Mouse (Mus musculus) spleen, embryonic (tissue): ENCODE results near the gene Asic2.

Experiments used
- CTCF ChIA-PET: fragments of 350-600 bp; sonication (Branson Sonifier 250); formaldehyde crosslinking; loops from one replicate; lab custom pipeline; 2022; lab: Charles Lee

Asic2 gene

GRCm38 (mm10) chr11:81521881-81522280 is 446.4 kb downstream of the Asic2 start:
- CTCF ChIA-PET: no interaction called here

- CTCF ChIA-PET: no interaction called here
Observed at GRCm38 (mm10) chr11:81518001-81518955, 450.0 kb downstream of the Asic2 start.

- CTCF ChIA-PET: no interaction called here
Observed at GRCm38 (mm10) chr11:81515754-81516153, 452.5 kb downstream of the Asic2 start.

- CTCF ChIA-PET: no interaction called here
Observed at GRCm38 (mm10) chr11:81512434-81512833, 455.8 kb downstream of the Asic2 start.

GRCm38 (mm10) chr11:81511401-81511800 is 456.9 kb downstream of the Asic2 start:
- CTCF ChIA-PET: no interaction called here

GRCm38 (mm10) chr11:81508385-81509233 is 459.6 kb downstream of the Asic2 start:
- CTCF ChIA-PET: no interaction called here

GRCm38 (mm10) chr11:81504791-81505430 is 463.3 kb downstream of the Asic2 start:
- CTCF ChIA-PET: no interaction called here

- CTCF ChIA-PET: no interaction called here
Observed at GRCm38 (mm10) chr11:81501473-81502246, 466.6 kb downstream of the Asic2 start.

GRCm38 (mm10) chr11:81498990-81499389 is 469.3 kb downstream of the Asic2 start:
- CTCF ChIA-PET: no interaction called here

GRCm38 (mm10) chr11:81497652-81498391 is 470.4 kb downstream of the Asic2 start:
- CTCF ChIA-PET: no interaction called here

GRCm38 (mm10) chr11:81496446-81496845 is 471.8 kb downstream of the Asic2 start:
- CTCF ChIA-PET: no interaction called here

- CTCF ChIA-PET: no interaction called here
Observed at GRCm38 (mm10) chr11:81492351-81492750, 475.9 kb downstream of the Asic2 start.

GRCm38 (mm10) chr11:81489144-81489735 is 479.0 kb downstream of the Asic2 start:
- CTCF ChIA-PET: no interaction called here

GRCm38 (mm10) chr11:81488681-81489080 is 479.6 kb downstream of the Asic2 start:
- CTCF ChIA-PET: no interaction called here

GRCm38 (mm10) chr11:81486265-81486940 is 481.9 kb downstream of the Asic2 start:
- CTCF ChIA-PET: no interaction called here

- CTCF ChIA-PET: no interaction called here
Observed at GRCm38 (mm10) chr11:81481198-81481597, 487.1 kb downstream of the Asic2 start.

GRCm38 (mm10) chr11:81476231-81476630 is 492.0 kb downstream of the Asic2 start:
- CTCF ChIA-PET: no interaction called here

- CTCF ChIA-PET: no interaction called here
Observed at GRCm38 (mm10) chr11:81474121-81474520, 494.1 kb downstream of the Asic2 start.

- CTCF ChIA-PET: no interaction called here
Observed at GRCm38 (mm10) chr11:81462199-81462598, 506.1 kb downstream of the Asic2 start.
